Mouse (Mus musculus) embryonic facial prominence, embryonic 10.5 days (tissue): Measurements from ENCODE around the gene Numbl. TPM values are rescaled to one million over a fixed set of nuclear protein-coding genes. Genes with fewer than 3 reads are reported as not detected.

Experiments used
- DNase-seq: peaks from one replicate; pipeline ENCODE4 v3.0.0-alpha.2; 2017; ENCODE audit warnings: low spot score
- H3K27ac ChIP-seq: fragments of 300-500 bp; sonication (generic); replicated peaks from 2 replicates; pipeline ENCODE4 v1.5.1; 2016; ENCODE audit warnings: mild to moderate bottlenecking
- H3K27me3 ChIP-seq: fragments of 300-500 bp; sonication (generic); replicated peaks from 2 replicates; pipeline ENCODE4 v1.6.1; 2016; ENCODE audit warnings: low read depth, mild to moderate bottlenecking; ENCODE audit not compliant: poor library complexity, severe bottlenecking
- H3K36me3 ChIP-seq: fragments of 300-500 bp; sonication (generic); replicated peaks from 2 replicates; pipeline ENCODE4 v1.6.1; 2016; ENCODE audit warnings: mild to moderate bottlenecking, moderate library complexity
- H3K4me1 ChIP-seq: fragments of 300-500 bp; sonication (generic); 2 replicates; pipeline ENCODE4 v1.6.1; 2016
- H3K4me3 ChIP-seq: fragments of 300-500 bp; sonication (generic); 2 replicates; pipeline ENCODE4 v1.5.1; 2016; ENCODE audit warnings: mild to moderate bottlenecking, moderate library complexity
- H3K9me3 ChIP-seq: fragments of 300-500 bp; sonication (generic); 2 replicates; pipeline ENCODE4 v1.6.1; 2016; ENCODE audit warnings: mild to moderate bottlenecking
- WGBS: fragments of 180-500 bp; shearing (Covaris S2); methylation state at CpG from one replicate; pipeline ENCODE4 v1.1.7; 2016; 5-methylcytosine and 5-hydroxymethylcytosine counted together
- polyA plus RNA-seq: library from polyadenylated mRNA; unstranded; fragments of >200 nt; fragmentation: Nextera tagmentation; extraction: Ambion mirVana; gene quantifications from 2 replicates; pipeline ENCODE4 v1.2.1, GENCODE M21; 2016

Numbl gene
- polyA plus RNA-seq, 1 experiment from 2014 or later: 14.8 TPM

GRCm38 (mm10) chr7:27314393-27314792 lies 56.2 kb downstream of the Numbl start:
- Histone ChIP-seq H3K4me3 (no peak overlapping the region), H3K9me3 (peaks cover 20% of the 10 kb centered on the region), H3K27ac (no peak overlapping the region), H3K4me1 (peaks cover 15% of the 10 kb centered on the region), H3K27me3 (peaks cover 28% of the 10 kb centered on the region), H3K36me3 (no peaks in the 10 kb centered on the region; the same call in 1 of the 2 replicates)
- WGBS: 90% methylated on average over 3 of the region's 3 CpGs
- no peak for DNase-seq

GRCm38 (mm10) chr7:27315958-27316357 lies 57.7 kb downstream of the Numbl start:
- DNase-seq: peak; percentile 49
- H3K4me3 ChIP-seq: no peak overlapping the region
- peaks cover 7% of the 10 kb centered on the region for H3K4me1 ChIP-seq
- no peak overlapping the region for H3K27ac ChIP-seq
- H3K9me3 ChIP-seq: peaks cover 20% of the 10 kb centered on the region
- H3K36me3 ChIP-seq: no peaks in the 10 kb centered on the region; the same call in 1 of the 2 replicates
- peaks cover 18% of the 10 kb centered on the region for H3K27me3 ChIP-seq
- WGBS: 33% methylated on average over 7 of the region's 7 CpGs

- peaks cover 2% of the 10 kb centered on the region; the same call in 1 of the 2 replicates for H3K9me3 ChIP-seq
- DNase-seq: no peak
- WGBS: 91% methylated on average over 22 of the region's 22 CpGs
- peaks cover 13% of the 10 kb centered on the region for H3K4me1 ChIP-seq
- no peaks in the 10 kb centered on the region for H3K36me3 ChIP-seq
- H3K27me3 ChIP-seq: peaks cover 40% of the 10 kb centered on the region
- no peak overlapping the region for H3K4me3 ChIP-seq
- H3K27ac ChIP-seq: no peak overlapping the region
Measured at GRCm38 (mm10) chr7:27319411-27319810, 61.2 kb downstream of the Numbl start.

GRCm38 (mm10) chr7:27322291-27322690 lies 64.1 kb downstream of the Numbl start:
- no peak for DNase-seq
- Histone ChIP-seq H3K4me1 (peaks cover 26% of the 10 kb centered on the region), H3K27ac (no peak overlapping the region), H3K9me3 (no peaks in the 10 kb centered on the region), H3K36me3 (no peaks in the 10 kb centered on the region), H3K4me3 (no peak overlapping the region; the same call in 1 of the 2 replicates), H3K27me3 (peaks cover 69% of the 10 kb centered on the region)
- WGBS: 14% methylated on average over 13 of the region's 13 CpGs

GRCm38 (mm10) chr7:27323001-27323400 lies 64.8 kb downstream of the Numbl start:
- no peak overlapping the region for H3K4me3 ChIP-seq
- peaks cover 26% of the 10 kb centered on the region for H3K4me1 ChIP-seq
- 90% methylated on average over 5 of the region's 5 CpGs for WGBS
- no peak overlapping the region for H3K27ac ChIP-seq
- H3K9me3 ChIP-seq: no peaks in the 10 kb centered on the region
- DNase-seq: no peak
- no peaks in the 10 kb centered on the region for H3K36me3 ChIP-seq
- H3K27me3 ChIP-seq: peaks cover 76% of the 10 kb centered on the region

DNA sequence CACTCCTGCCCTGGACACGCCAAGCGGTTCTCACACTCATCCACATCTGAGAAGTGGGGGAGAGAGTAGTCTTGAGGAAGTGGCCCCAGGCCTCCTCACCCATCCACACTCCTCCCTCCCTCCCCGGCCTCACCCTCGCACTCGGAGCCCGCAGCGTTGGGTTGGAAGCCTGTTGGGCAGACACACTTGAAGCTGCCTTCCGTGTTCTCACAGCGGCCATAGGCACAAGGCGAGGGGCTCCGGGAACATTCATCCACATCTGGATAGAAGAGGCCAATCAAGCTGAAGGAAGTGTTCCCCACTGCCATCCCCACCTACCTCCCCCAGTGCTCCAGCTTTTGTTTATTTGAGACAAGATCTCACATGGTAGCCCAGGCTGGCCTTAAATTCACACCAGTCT lies 65.9 kb downstream of the Numbl start:
- Histone ChIP-seq H3K4me3 (no peak overlapping the region), H3K27me3 (peaks cover 88% of the 10 kb centered on the region), H3K4me1 (peaks cover 33% of the 10 kb centered on the region), H3K27ac (no peak overlapping the region), H3K9me3 (no peaks in the 10 kb centered on the region), H3K36me3 (no peaks in the 10 kb centered on the region)
- DNase-seq: no peak
- 95% methylated on average over 11 of the region's 11 CpGs for WGBS

GRCm38 (mm10) chr7:27324928-27325327 lies 66.7 kb downstream of the Numbl start:
- no peak for DNase-seq
- WGBS: 55% methylated on average over 18 of the region's 20 CpGs
- no peaks in the 10 kb centered on the region for H3K9me3 ChIP-seq
- peaks cover 41% of the 10 kb centered on the region for H3K4me1 ChIP-seq
- no peak overlapping the region for H3K27ac ChIP-seq
- peaks cover 95% of the 10 kb centered on the region for H3K27me3 ChIP-seq
- H3K4me3 ChIP-seq: peak overlapping the region; percentile 54; the same call in 1 of the 2 replicates
- no peaks in the 10 kb centered on the region for H3K36me3 ChIP-seq

DNA sequence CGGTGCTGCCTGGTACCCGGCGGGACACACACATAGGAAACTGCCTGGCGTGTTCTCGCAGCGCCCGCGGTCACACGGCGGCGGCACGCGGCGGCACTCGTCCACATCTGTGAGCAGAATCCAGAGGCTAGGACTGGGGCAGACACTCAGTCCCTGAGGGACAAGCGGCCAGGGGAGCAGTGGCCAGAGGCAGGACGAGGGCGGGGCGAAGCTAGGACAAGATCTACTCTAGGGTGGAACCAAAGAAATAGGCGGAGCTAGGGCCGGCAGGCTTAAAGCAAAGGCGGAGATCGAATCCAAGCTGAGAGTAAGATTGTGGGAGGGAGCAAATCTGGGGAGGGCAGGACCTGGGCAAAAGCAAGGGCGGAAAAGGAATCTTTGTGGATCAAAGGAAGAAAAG lies 67.5 kb downstream of the Numbl start:
- 0 out of 2 replicates have a peak overlapping the region, but pooled peaks have one; percentile 14 for H3K27ac ChIP-seq
- peaks cover 46% of the 10 kb centered on the region for H3K4me1 ChIP-seq
- no peaks in the 10 kb centered on the region for H3K9me3 ChIP-seq
- no peaks in the 10 kb centered on the region for H3K36me3 ChIP-seq
- peak; percentile 64 for DNase-seq
- peaks cover 100% of the 10 kb centered on the region for H3K27me3 ChIP-seq
- whole genome bisulfite sequencing: 1% methylated on average over 24 of the region's 24 CpGs
- H3K4me3 ChIP-seq: peak overlapping the region; percentile 54

DNA sequence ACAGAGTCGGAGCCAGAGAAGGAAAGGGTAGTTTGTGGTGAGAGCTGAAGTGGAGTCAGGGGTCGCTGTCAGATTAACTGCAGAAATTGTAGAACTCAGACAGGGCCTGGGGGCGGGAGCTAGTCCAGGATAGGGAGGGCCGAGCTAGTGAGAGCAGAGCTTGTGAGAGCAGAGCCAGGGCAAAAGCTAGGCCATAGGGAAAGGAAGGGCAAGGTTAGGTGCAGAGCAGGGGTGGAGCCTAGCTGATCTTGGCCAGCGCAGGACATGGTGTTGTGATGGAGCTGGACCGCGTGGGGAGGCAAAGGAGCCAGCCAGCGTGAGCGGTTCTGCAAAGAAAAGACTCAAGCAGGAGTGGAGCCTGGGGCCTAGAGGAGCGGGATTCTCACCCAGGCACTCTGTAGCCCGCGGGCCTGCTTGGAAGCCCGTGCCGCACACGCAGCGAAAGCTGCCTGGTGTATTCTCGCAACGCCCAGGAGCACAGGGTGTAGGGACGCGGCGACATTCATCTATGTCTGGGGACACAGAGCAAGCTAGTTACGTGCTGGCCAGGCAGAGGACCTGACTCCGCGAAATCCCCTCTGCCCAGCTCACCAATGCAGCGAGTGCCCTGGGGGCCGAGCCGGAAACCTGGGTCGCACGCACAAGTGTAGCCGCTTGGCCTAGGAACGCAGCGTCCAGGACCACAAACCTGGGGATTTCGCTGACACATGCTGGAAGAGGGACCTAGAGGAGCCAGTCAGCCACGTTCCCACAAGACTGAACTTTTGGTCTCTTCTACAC lies 68.1 kb downstream of the Numbl start:
- 0 out of 2 replicates have a peak, but pooled peaks cover 2% of the 10 kb centered on the region for H3K9me3 ChIP-seq
- DNase-seq: peak; percentile 53
- H3K4me3 ChIP-seq: peak overlapping the region; percentile 54
- no peaks in the 10 kb centered on the region for H3K36me3 ChIP-seq
- 23% methylated on average over 34 of the region's 34 CpGs for WGBS
- H3K27ac ChIP-seq: no peak overlapping the region; the same call in 1 of the 2 replicates
- H3K4me1 ChIP-seq: peaks cover 52% of the 10 kb centered on the region
- H3K27me3 ChIP-seq: peaks cover 100% of the 10 kb centered on the region

DNA sequence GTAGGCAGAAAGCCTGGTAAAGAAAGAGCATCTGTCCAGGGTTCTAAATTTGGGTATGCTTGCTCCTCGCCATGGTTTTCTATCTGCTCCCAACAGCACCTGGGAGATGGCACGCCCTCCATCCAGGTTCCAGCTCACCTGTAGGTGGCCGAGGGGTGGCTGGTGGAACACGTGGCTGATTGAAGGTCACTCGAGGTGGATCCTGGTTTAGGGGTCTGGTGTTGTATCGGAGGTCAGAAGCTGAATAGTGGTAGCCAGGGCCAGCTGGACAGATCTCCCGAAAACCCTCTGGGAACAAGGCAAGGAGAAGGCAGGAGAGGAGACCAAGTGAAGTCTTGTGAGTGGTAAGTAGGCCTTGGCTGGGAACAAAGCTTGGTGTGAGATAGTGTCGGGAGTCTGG lies 69.3 kb downstream of the Numbl start:
- no peak overlapping the region for H3K27ac ChIP-seq
- peaks cover 50% of the 10 kb centered on the region for H3K4me1 ChIP-seq
- H3K36me3 ChIP-seq: no peaks in the 10 kb centered on the region
- H3K27me3 ChIP-seq: peaks cover 100% of the 10 kb centered on the region
- H3K4me3 ChIP-seq: no peak overlapping the region
- H3K9me3 ChIP-seq: 0 out of 2 replicates have a peak, but pooled peaks cover 2% of the 10 kb centered on the region
- WGBS: 90% methylated on average over 8 of the region's 8 CpGs
- no peak for DNase-seq

DNA sequence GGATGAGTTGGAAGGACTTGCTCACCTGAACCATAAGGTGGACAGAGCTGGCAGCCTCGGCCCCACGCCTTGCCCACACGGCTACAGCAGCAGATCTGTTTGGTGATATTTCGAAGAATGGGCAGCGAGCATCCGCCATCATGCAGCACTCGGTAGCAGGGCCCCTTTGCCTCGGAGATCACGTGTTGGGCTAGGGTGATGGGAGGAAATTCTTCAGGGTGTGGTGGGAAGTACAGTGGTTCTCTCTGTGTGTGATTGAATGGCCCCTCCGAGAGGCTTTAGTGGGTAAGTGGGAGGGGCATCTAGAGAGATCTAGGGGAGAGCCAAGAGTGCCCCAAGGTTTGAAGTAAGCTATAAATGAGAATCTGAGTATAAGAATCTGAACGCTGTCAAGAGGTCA lies 69.9 kb downstream of the Numbl start:
- Histone ChIP-seq H3K36me3 (no peaks in the 10 kb centered on the region), H3K27ac (no peak overlapping the region), H3K27me3 (peaks cover 100% of the 10 kb centered on the region), H3K4me1 (peaks cover 56% of the 10 kb centered on the region), H3K9me3 (0 out of 2 replicates have a peak, but pooled peaks cover 2% of the 10 kb centered on the region), H3K4me3 (no peak overlapping the region)
- 87% methylated on average over 11 of the region's 11 CpGs for WGBS
- DNase-seq: no peak

DNA sequence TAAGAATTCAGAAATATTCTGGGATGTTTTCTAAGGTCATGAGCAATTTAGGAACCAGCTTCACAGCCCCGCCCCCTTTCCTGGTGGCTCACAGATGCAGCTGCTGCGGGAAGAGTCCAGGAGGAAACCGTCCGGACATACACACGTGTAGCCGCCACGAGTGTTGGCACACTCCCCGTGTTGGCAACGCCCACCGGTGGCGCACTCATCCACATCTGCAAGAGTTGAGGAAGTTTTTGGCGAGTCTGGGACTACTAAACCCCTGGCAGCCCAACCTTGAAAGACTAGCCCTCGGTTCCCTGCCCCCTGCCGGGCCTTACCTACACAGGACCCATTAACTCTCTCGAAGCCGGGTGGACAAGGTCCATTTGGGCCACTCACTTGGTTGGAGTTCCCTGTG lies 70.4 kb downstream of the Numbl start:
- peaks cover 61% of the 10 kb centered on the region for H3K4me1 ChIP-seq
- H3K36me3 ChIP-seq: no peaks in the 10 kb centered on the region
- H3K27me3 ChIP-seq: peaks cover 100% of the 10 kb centered on the region
- no peak overlapping the region for H3K4me3 ChIP-seq
- WGBS: 32% methylated on average over 16 of the region's 16 CpGs
- no peak for DNase-seq
- no peak overlapping the region for H3K27ac ChIP-seq
- 0 out of 2 replicates have a peak, but pooled peaks cover 2% of the 10 kb centered on the region for H3K9me3 ChIP-seq
